Mouse (Mus musculus) erythroblast, embryonic 14.5 days (primary cell): ENCODE results near the gene E130311K13Rik. TPM values are rescaled to one million over a fixed set of nuclear protein-coding genes. Genes with fewer than 3 reads are reported as not detected.

Source experiments
- H3K27me3 ChIP-seq: 2 replicates; pipeline ENCODE4 v1.6.1; 2012; ENCODE audit warnings: inconsistent platforms; ENCODE audit not compliant: control insufficient read depth
- H3K36me3 ChIP-seq: 2 replicates; pipeline ENCODE4 v1.6.1; 2012; ENCODE audit warnings: mild to moderate bottlenecking, inconsistent platforms; ENCODE audit not compliant: control insufficient read depth
- H3K4me1 ChIP-seq: 2 replicates; pipeline ENCODE4 v1.6.1; 2012; ENCODE audit warnings: inconsistent platforms; ENCODE audit not compliant: control insufficient read depth
- H3K4me3 ChIP-seq: replicated peaks from 2 replicates; pipeline ENCODE3; 2012; ENCODE audit warnings: moderate library complexity, mild to moderate bottlenecking, inconsistent platforms
- H3K9me3 ChIP-seq: 2 replicates; pipeline ENCODE4 v1.6.1; 2012; ENCODE audit warnings: low read length, inconsistent platforms, mixed read lengths; ENCODE audit not compliant: control insufficient read depth
- GATA1 ChIP-seq: IDR thresholded peaks from 2 replicates; pipeline ENCODE4 v1.6.1; 2012; ENCODE audit warnings: low read length, inconsistent platforms, mixed read lengths
- TAL1 ChIP-seq: IDR thresholded peaks from 3 replicates; pipeline ENCODE4 v1.6.1; 2012; ENCODE audit warnings: low read length, inconsistent platforms, mixed read lengths
- polyA plus RNA-seq: library from polyadenylated mRNA; stranded (reverse); fragments of >175 nt; gene quantifications from 2 replicates; pipeline ENCODE4 v1.2.3, GENCODE M21; 2012

E130311K13Rik gene
- polyA plus RNA-seq, 1 experiment, result not detected

GRCm38 (mm10) chr3:63871249-63871648 lies 58.0 kb downstream of the E130311K13Rik start:
- Histone ChIP-seq H3K4me1 (no peaks in the 10 kb centered on the region), H3K4me3 (no peak overlapping the region), H3K9me3 (no peaks in the 10 kb centered on the region), H3K36me3 (no peaks in the 10 kb centered on the region), H3K27me3 (no peaks in the 10 kb centered on the region)
- TF ChIP-seq GATA1 (no peak), TAL1 (no peak)

- Histone ChIP-seq H3K9me3 (no peaks in the 10 kb centered on the region), H3K36me3 (no peaks in the 10 kb centered on the region), H3K27me3 (no peaks in the 10 kb centered on the region), H3K4me1 (no peaks in the 10 kb centered on the region), H3K4me3 (no peak overlapping the region)
- no peak for TF ChIP-seq GATA1
- TF ChIP-seq TAL1, result no peak
Measured at GRCm38 (mm10) chr3:63868285-63868684, 61.0 kb downstream of the E130311K13Rik start.

- Histone ChIP-seq H3K36me3 (no peaks in the 10 kb centered on the region), H3K9me3 (no peaks in the 10 kb centered on the region), H3K4me3 (no peak overlapping the region), H3K4me1 (no peaks in the 10 kb centered on the region), H3K27me3 (no peaks in the 10 kb centered on the region)
- TF ChIP-seq TAL1 (no peak), GATA1 (no peak)
Measured at GRCm38 (mm10) chr3:63865069-63865468, 64.2 kb downstream of the E130311K13Rik start.

Other genes starting within 250 kb of the E130311K13Rik start
- not detected in 2 replicates for gene Plch1, start 30.0 kb downstream of the E130311K13Rik start, polyA plus RNA-seq
- 0.21 and 0.55 TPM in 2 replicates for gene Slc33a1, start 35.3 kb upstream of the E130311K13Rik start, polyA plus RNA-seq
- gene Gmps, start 46.6 kb upstream of the E130311K13Rik start, polyA plus RNA-seq, result 0.22 and 0.25 TPM in 2 replicates
- gene Vmn2r1, start 152.1 kb upstream of the E130311K13Rik start, polyA plus RNA-seq, result not detected in 2 replicates
- not detected in 2 replicates for gene Vmn2r2, start 212.5 kb upstream of the E130311K13Rik start, polyA plus RNA-seq